Mouse (Mus musculus) CH12.LX (cell line): ENCODE measurements around the gene Slc26a6. TPM values are rescaled to one million over a fixed set of nuclear protein-coding genes. Genes with fewer than 3 reads are reported as not detected.

Source experiments
- DNase-seq: peaks from one replicate; pipeline ENCODE4 v3.0.0-alpha.2; 2013; ENCODE audit errors: extremely low read depth
- H3K27ac ChIP-seq: 2 replicates; pipeline ENCODE4 v1.5.1; 2012; ENCODE audit warnings: low read depth, mild to moderate bottlenecking, control low read depth, moderate library complexity; ENCODE audit not compliant: insufficient read depth
- H3K27me3 ChIP-seq: replicated peaks from 2 replicates; pipeline ENCODE3; 2012; ENCODE audit warnings: inconsistent platforms
- H3K36me3 ChIP-seq, 2 experiments: replicated peaks in 1 of 2; 2 replicates each; pipeline versions ENCODE3 to v1.6.1; 2012; ENCODE audit warnings: inconsistent platforms in 1 of 2, low read length in 1 of 2, mild to moderate bottlenecking in 1 of 2, mixed read lengths in 1 of 2, moderate library complexity in 1 of 2; ENCODE audit not compliant: control insufficient read depth in 1 of 2, insufficient read depth in 1 of 2
- H3K4me1 ChIP-seq, 2 experiments: 2 replicates each; pipeline ENCODE4 v1.6.1; 2012; ENCODE audit warnings: inconsistent platforms in 1 of 2, moderate library complexity in 1 of 2; ENCODE audit not compliant: insufficient read depth in 2 of 2, control insufficient read depth in 1 of 2
- H3K4me2 ChIP-seq: 2 replicates; pipeline ENCODE4 v1.6.1; 2012; ENCODE audit warnings: low read depth, mild to moderate bottlenecking, control low read depth; ENCODE audit not compliant: poor library complexity, insufficient read depth, severe bottlenecking
- H3K4me3 ChIP-seq, 3 experiments: fragments of 150-350 bp in 1 of 3; sonication (generic) in 1 of 3; replicated peaks in 1 of 3; 2 replicates each; pipeline versions ENCODE3 to v1.5.1; 2011 to 2012; ENCODE audit warnings: low read depth in 2 of 3, low read length in 2 of 3, mild to moderate bottlenecking in 2 of 3, moderate library complexity in 2 of 3, control low read depth in 1 of 3, improper control_type of control experiment in 1 of 3, inconsistent platforms in 1 of 3, mixed read lengths in 1 of 3; ENCODE audit not compliant: poor library complexity in 1 of 3
- H3K79me2 ChIP-seq: replicated peaks from 2 replicates; pipeline ENCODE4 v1.6.1; 2012; ENCODE audit warnings: mild to moderate bottlenecking, moderate library complexity; ENCODE audit not compliant: control insufficient read depth, poor library complexity, insufficient read depth, severe bottlenecking; ENCODE audit errors: extremely low read depth
- H3K9ac ChIP-seq: 2 replicates; pipeline ENCODE4 v1.6.1; 2012; ENCODE audit warnings: low read depth, mild to moderate bottlenecking, control low read depth, moderate library complexity; ENCODE audit not compliant: insufficient read depth
- H3K9me3 ChIP-seq: replicated peaks from 2 replicates; pipeline ENCODE3; 2012; ENCODE audit warnings: low read length, inconsistent platforms, mixed read lengths
- BHLHE40 ChIP-seq: IDR thresholded peaks from 2 replicates; pipeline ENCODE4 v1.6.1; 2011; ENCODE audit warnings: mild to moderate bottlenecking, low read depth, low read length, improper control_type of control experiment
- CHD2 ChIP-seq: IDR thresholded peaks from 2 replicates; pipeline ENCODE4 v1.6.1; 2011; ENCODE audit warnings: low read length, improper control_type of control experiment
- CTCF ChIP-seq, 2 experiments: IDR thresholded peaks in 1 of 2; conservative IDR thresholded peaks in 1 of 2; 2 replicates each; pipeline ENCODE4 v1.5.1; 2011 to 2012; ENCODE audit warnings: low read depth in 2 of 2, low read length in 2 of 2, improper control_type of control experiment in 1 of 2, inconsistent platforms in 1 of 2, mild to moderate bottlenecking in 1 of 2, moderate library complexity in 1 of 2
- E2F4 ChIP-seq: IDR thresholded peaks from 2 replicates; pipeline ENCODE4 v1.6.1; 2011; ENCODE audit warnings: low read depth, low read length, improper control_type of control experiment; ENCODE audit not compliant: insufficient replicate concordance
- ELF1 ChIP-seq: IDR thresholded peaks from 2 replicates; pipeline ENCODE4 v1.6.1; 2014; ENCODE audit warnings: low read depth, mild to moderate bottlenecking, inconsistent platforms, low read length, improper control_type of control experiment
- ETS1 ChIP-seq: conservative IDR thresholded peaks from 2 replicates; pipeline ENCODE4 v1.6.1; 2012; ENCODE audit warnings: low read depth, mild to moderate bottlenecking, inconsistent platforms, low read length, improper control_type of control experiment, moderate library complexity
- GABPA ChIP-seq: IDR thresholded peaks from 2 replicates; pipeline ENCODE4 v1.6.1; 2012; ENCODE audit warnings: low read depth, low read length, improper control_type of control experiment, inconsistent platforms; ENCODE audit not compliant: insufficient replicate concordance
- HCFC1 ChIP-seq: IDR thresholded peaks from 2 replicates; pipeline ENCODE4 v1.6.1; 2012; ENCODE audit warnings: low read depth, mild to moderate bottlenecking, inconsistent platforms, low read length, improper control_type of control experiment
- KAT2A ChIP-seq: IDR thresholded peaks from 2 replicates; pipeline ENCODE4 v1.6.1; 2012; ENCODE audit warnings: low read length, improper control_type of control experiment, inconsistent platforms; ENCODE audit not compliant: insufficient replicate concordance
- MAX ChIP-seq: IDR thresholded peaks from 2 replicates; pipeline ENCODE4 v1.6.1; 2011; ENCODE audit warnings: low read length, improper control_type of control experiment
- MAZ ChIP-seq: IDR thresholded peaks from 2 replicates; pipeline ENCODE4 v1.6.1; 2012; ENCODE audit warnings: low read depth, mild to moderate bottlenecking, inconsistent platforms, low read length, improper control_type of control experiment, moderate library complexity
- MEF2A ChIP-seq: IDR thresholded peaks from 2 replicates; pipeline ENCODE4 v1.6.1; 2014; ENCODE audit warnings: low read depth, mild to moderate bottlenecking, inconsistent platforms, low read length, improper control_type of control experiment, borderline replicate concordance
- MYC ChIP-seq: IDR thresholded peaks from 2 replicates; pipeline ENCODE4 v1.6.1; 2011; ENCODE audit warnings: low read depth, mild to moderate bottlenecking, improper control_type of control experiment, low read length
- NELFE ChIP-seq: IDR thresholded peaks from 2 replicates; pipeline ENCODE4 v1.6.1; 2011; ENCODE audit warnings: low read depth, low read length, improper control_type of control experiment
- PAX5 ChIP-seq: IDR thresholded peaks from 2 replicates; pipeline ENCODE4 v1.6.1; 2012; ENCODE audit warnings: low read length, inconsistent platforms, mixed read lengths
- RAD21 ChIP-seq: IDR thresholded peaks from 2 replicates; pipeline ENCODE4 v1.6.1; 2011; ENCODE audit warnings: low read depth, mild to moderate bottlenecking, low read length, improper control_type of control experiment, moderate library complexity
- RCOR1 ChIP-seq: conservative IDR thresholded peaks from 2 replicates; pipeline ENCODE4 v1.6.1; 2012; ENCODE audit warnings: low read depth, mild to moderate bottlenecking, inconsistent platforms, low read length, improper control_type of control experiment
- SIN3A ChIP-seq: IDR thresholded peaks from 2 replicates; pipeline ENCODE4 v1.6.1; 2012; ENCODE audit warnings: low read length, improper control_type of control experiment, inconsistent platforms
- SMC3 ChIP-seq: IDR thresholded peaks from 2 replicates; pipeline ENCODE4 v1.6.1; 2011; ENCODE audit warnings: low read depth, low read length, improper control_type of control experiment
- TBP ChIP-seq: conservative IDR thresholded peaks from 2 replicates; pipeline ENCODE4 v1.6.1; 2011; ENCODE audit warnings: low read depth, low read length, improper control_type of control experiment
- USF1 ChIP-seq: IDR thresholded peaks from 2 replicates; pipeline ENCODE4 v1.6.1; 2014; ENCODE audit warnings: low read depth, mild to moderate bottlenecking, inconsistent platforms, low read length, improper control_type of control experiment
- USF2 ChIP-seq: conservative IDR thresholded peaks from 2 replicates; pipeline ENCODE4 v1.6.1; 2011; ENCODE audit warnings: low read depth, low read length, improper control_type of control experiment
- ZC3H11A ChIP-seq: IDR thresholded peaks from 2 replicates; pipeline ENCODE4 v1.6.1; 2012; ENCODE audit warnings: low read depth, mild to moderate bottlenecking, inconsistent platforms, low read length, improper control_type of control experiment
- ZKSCAN1 ChIP-seq: IDR thresholded peaks from 2 replicates; pipeline ENCODE4 v1.6.1; 2012; ENCODE audit warnings: low read depth, inconsistent platforms, low read length, improper control_type of control experiment, borderline replicate concordance
- ZMIZ1 ChIP-seq: IDR thresholded peaks from 2 replicates; pipeline ENCODE4 v1.6.1; 2012; ENCODE audit warnings: low read depth, mild to moderate bottlenecking, inconsistent platforms, low read length, improper control_type of control experiment
- ZNF384 ChIP-seq: IDR thresholded peaks from 2 replicates; pipeline ENCODE4 v1.6.1; 2012; ENCODE audit warnings: low read depth, low read length, improper control_type of control experiment, inconsistent platforms
- dilution Hi-C: fragments of 300-500 bp; cut with MboI; formaldehyde crosslinking; loops from 2 replicates; pipeline ENCODE4 v1.14.3; 2020; ENCODE audit warnings: low sequenced_read_pairs; ENCODE audit not compliant: extremely low pct_unique_long_range_greater_than_20kb, extremely low pct_ligation_motif_present
- in situ Hi-C: fragments of 300-500 bp; cut with MboI; formaldehyde crosslinking; loops from 3 replicates; pipeline ENCODE4 v1.14.3; 2019; ENCODE audit warnings: low sequenced_read_pairs, low pct_ligation_motif_present, low pct_unique_long_range_greater_than_20kb, mixed read lengths
- polyA plus RNA-seq: library from polyadenylated mRNA; unstranded; fragments of >175 nt; gene quantifications from 2 replicates; pipeline ENCODE4 v1.2.1, GENCODE M21; 2012; ENCODE audit warnings: low read depth; ENCODE audit not compliant: insufficient read length
- total RNA-seq, 2 experiments: library from RNA; depleted of rRNA; stranded (reverse); fragments of 300-350 nt in 1 of 2; fragments of >200 nt in 1 of 2; gene quantifications; 2 replicates each; pipeline ENCODE4 v1.2.3; 2012 to 2014

The Slc26a6 gene
- total and polyA plus RNA-seq, 3 experiments: 5.0 to 10.0 (median 5.0) TPM

DNA sequence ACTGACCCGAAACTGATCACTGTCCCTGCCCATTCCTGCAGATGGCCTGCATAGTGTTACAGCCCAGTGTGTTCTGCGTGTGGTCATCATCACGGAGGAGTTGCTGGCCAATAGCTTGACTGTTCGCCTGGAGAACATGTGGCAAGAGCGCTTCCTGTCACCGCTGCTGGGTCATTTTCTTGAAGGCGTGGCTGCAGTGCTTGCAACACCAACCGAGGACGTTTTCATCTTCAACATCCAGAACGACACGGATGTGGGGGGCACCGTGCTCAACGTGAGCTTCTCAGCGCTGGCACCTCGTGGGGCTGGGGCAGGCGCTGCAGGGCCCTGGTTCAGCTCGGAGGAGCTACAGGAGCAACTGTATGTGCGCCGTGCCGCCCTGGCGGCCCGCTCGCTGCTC lies 21.4 kb upstream of the Slc26a6 start:
- no peak overlapping the region for H3K27ac ChIP-seq
- in situ Hi-C loops (no loop called here), dilution Hi-C loops (no loop called here)
- no peak for TF ChIP-seq HCFC1
- no peak for TF ChIP-seq BHLHE40
- no peak for TF ChIP-seq MAZ
- no peak for TF ChIP-seq RCOR1
- TF ChIP-seq CTCF (conservative IDR thresholded peaks at IDR 0.05 in 1 of 2, IDR thresholded peaks at IDR 0.05 in 1 of 2; ENCODE audit: low read depth in 2 of 2, low read length in 2 of 2): no peak
- no peak for TF ChIP-seq KAT2A
- no peak for TF ChIP-seq SIN3A
- no peak for TF ChIP-seq SMC3
- no peak for TF ChIP-seq MAX
- TF ChIP-seq GABPA: no peak
- TF ChIP-seq MEF2A: no peak
- TF ChIP-seq CHD2: no peak
- no peak for TF ChIP-seq RAD21
- no peak for TF ChIP-seq PAX5
- TF ChIP-seq ZMIZ1: no peak
- no peak for TF ChIP-seq E2F4
- no peak for TF ChIP-seq MYC
- TF ChIP-seq ZKSCAN1: no peak
- no peak for TF ChIP-seq ELF1
- H3K27me3 ChIP-seq: peaks cover 65% of the 10 kb centered on the region
- H3K4me2 ChIP-seq: peak overlapping the region; percentile 6; the same call in 1 of the 2 replicates
- H3K4me1 ChIP-seq: peaks cover 0 to 7% of the 10 kb centered on the region in 2 experiments; a peak in 2 of 4 replicates
- DNase-seq: no peak
- H3K9me3 ChIP-seq: peaks cover 26% of the 10 kb centered on the region
- no peak overlapping the region for H3K9ac ChIP-seq
- H3K79me2 ChIP-seq: no peaks in the 10 kb centered on the region
- H3K4me3 ChIP-seq: peak overlapping the region in 1 of 3 experiments; percentile 27
- H3K36me3 ChIP-seq: no peaks in the 10 kb centered on the region

GRCm38 (mm10) chr9:108832390-108833108 lies 20.5 kb upstream of the Slc26a6 start:
- H3K9me3 ChIP-seq: peaks cover 17% of the 10 kb centered on the region
- H3K4me1 ChIP-seq: peaks cover 0 to 7% of the 10 kb centered on the region in 2 experiments; a peak in 2 of 4 replicates
- no peaks in the 10 kb centered on the region for H3K36me3 ChIP-seq
- H3K27ac ChIP-seq: no peak overlapping the region
- peak overlapping the region; percentile 6; the same call in 1 of the 2 replicates for H3K4me2 ChIP-seq
- dilution Hi-C loops: no loop called here
- TF ChIP-seq USF1 (no peak), TBP (no peak), NELFE (no peak), CHD2 (no peak), ETS1 (no peak), ZNF384 (no peak), ZC3H11A (no peak), MAZ (no peak), USF2 (no peak), MAX (no peak), RAD21 (no peak)
- in situ Hi-C loops: no loop called here
- no peak overlapping the region for H3K9ac ChIP-seq
- peak overlapping the region in 1 of 3 experiments; percentile 27 for H3K4me3 ChIP-seq
- DNase-seq: peak; percentile 41
- no peaks in the 10 kb centered on the region for H3K79me2 ChIP-seq
- peaks cover 74% of the 10 kb centered on the region for H3K27me3 ChIP-seq
